Mouse (Mus musculus): Measurements from ENCODE around the gene Rdh11. TPM values are rescaled to one million over a fixed set of nuclear protein-coding genes. Genes with fewer than 3 reads are reported as not detected.

Rdh11 gene
- polyA plus RNA-seq, 1 experiment from 2014 or later: 32.3 TPM

DNA sequence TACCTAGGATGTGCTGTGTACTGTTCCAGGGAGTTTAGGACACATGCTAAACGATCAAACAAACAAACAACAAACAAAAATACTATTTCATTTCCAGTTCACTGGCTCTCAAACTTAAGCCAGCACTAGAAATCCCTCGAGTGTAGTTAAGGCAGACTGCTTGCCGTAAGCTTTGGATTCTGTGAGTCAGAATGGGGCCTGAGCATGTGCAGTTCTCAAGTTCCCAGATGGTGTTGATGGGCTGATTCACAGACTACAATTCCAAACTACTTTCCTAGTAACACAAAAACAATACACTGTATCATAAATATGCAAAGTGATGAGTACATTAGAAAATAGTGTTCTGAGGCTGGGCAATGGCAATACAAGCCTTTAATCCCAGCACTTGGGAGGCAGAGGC, 21.7 kb downstream of the Rdh11 start:
- no peak for DNase-seq (ENCODE audit: low spot score)
- Histone ChIP-seq H3K4me3 (ENCODE audit: low read depth, low read length) (no peak overlapping the region), H3K27ac (replicated peaks; ENCODE audit: low read depth, low read length) (no peak overlapping the region), H3K27me3 (ENCODE audit: control insufficient read depth, insufficient read depth, low read length) (no peaks in the 10 kb centered on the region), H3K9me3 (replicated peaks; ENCODE audit: control insufficient read depth, low read length) (no peaks in the 10 kb centered on the region), H3K9ac (replicated peaks; ENCODE audit: low read length) (no peak overlapping the region), H3K4me1 (ENCODE audit: control insufficient read depth, insufficient read depth, low read length) (peaks cover 2% of the 10 kb centered on the region; the same call in 1 of the 2 replicates), H3K36me3 (replicated peaks; ENCODE audit: control insufficient read depth, insufficient read depth, low read depth, low read length) (no peaks in the 10 kb centered on the region), H3K4me2 (ENCODE audit: low read depth, low read length) (no peak overlapping the region)
- 76% methylated on average over 3 of the region's 3 CpGs for WGBS
- no peak for ATAC-seq (replicated peaks; ENCODE audit: insufficient number of reproducible peaks, low FRiP score, low TSS enrichment, low read depth)

DNA sequence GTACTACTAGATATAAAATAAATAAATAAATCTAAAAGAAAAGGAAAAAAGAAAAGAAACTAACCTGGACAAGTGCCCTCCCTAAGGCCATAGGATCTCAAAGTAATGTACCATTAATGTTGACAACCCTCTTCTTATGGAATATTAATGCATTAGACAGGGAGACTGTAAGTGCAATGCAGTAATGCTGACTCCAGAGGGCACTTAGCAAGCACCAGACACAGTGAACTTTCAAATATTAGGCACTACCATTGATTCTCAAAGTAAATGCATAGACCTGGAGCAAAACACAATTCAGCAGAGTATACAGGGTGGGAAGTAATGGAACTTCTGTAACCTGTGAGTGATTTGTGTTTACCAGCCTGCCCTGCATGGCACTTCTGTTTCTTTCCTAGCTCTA, 22.9 kb downstream of the Rdh11 start:
- Histone ChIP-seq H3K27me3 (ENCODE audit: control insufficient read depth, insufficient read depth, low read length) (no peaks in the 10 kb centered on the region), H3K9ac (replicated peaks; ENCODE audit: low read length) (no peak overlapping the region), H3K4me2 (ENCODE audit: low read depth, low read length) (no peak overlapping the region), H3K36me3 (replicated peaks; ENCODE audit: control insufficient read depth, insufficient read depth, low read depth, low read length) (no peaks in the 10 kb centered on the region; the same call in 1 of the 2 replicates), H3K9me3 (replicated peaks; ENCODE audit: control insufficient read depth, low read length) (no peaks in the 10 kb centered on the region), H3K27ac (replicated peaks; ENCODE audit: low read depth, low read length) (no peak overlapping the region), H3K4me1 (ENCODE audit: control insufficient read depth, insufficient read depth, low read length) (peaks cover 2% of the 10 kb centered on the region; the same call in 1 of the 2 replicates), H3K4me3 (ENCODE audit: low read depth, low read length) (no peak overlapping the region)
- DNase-seq (ENCODE audit: low spot score) (no peak), ATAC-seq (replicated peaks; ENCODE audit: insufficient number of reproducible peaks, low FRiP score, low TSS enrichment, low read depth) (no peak)

DNA sequence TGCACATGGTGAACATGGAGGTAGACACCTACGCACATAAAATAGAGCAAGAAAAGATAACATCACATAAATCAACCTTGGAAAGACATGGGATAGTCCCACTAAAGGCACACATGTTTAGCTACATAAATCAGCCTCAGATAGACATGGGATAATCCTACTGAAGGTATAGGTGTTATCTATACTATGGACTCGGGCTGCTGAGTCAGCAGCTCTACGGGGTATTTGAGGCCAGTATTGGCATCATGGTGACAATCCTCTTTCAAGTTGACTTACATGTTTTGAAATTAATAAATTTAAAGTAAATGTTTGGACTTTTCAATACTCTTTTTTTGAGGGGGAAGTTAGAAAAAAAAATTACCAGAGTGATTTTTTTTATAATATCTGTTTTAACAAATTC, 29.2 kb downstream of the Rdh11 start:
- ATAC-seq (replicated peaks; ENCODE audit: insufficient number of reproducible peaks, low FRiP score, low TSS enrichment, low read depth): no peak
- no peak overlapping the region for H3K9ac ChIP-seq (replicated peaks; ENCODE audit: low read length)
- WGBS: 94% methylated on average over 3 of the region's 3 CpGs
- DNase-seq (ENCODE audit: low spot score): no peak
- H3K4me1 ChIP-seq (ENCODE audit: control insufficient read depth, insufficient read depth, low read length): no peaks in the 10 kb centered on the region
- no peaks in the 10 kb centered on the region for H3K27me3 ChIP-seq (ENCODE audit: control insufficient read depth, insufficient read depth, low read length)
- H3K9me3 ChIP-seq (replicated peaks; ENCODE audit: control insufficient read depth, low read length): no peaks in the 10 kb centered on the region
- H3K36me3 ChIP-seq (replicated peaks; ENCODE audit: control insufficient read depth, insufficient read depth, low read depth, low read length): no peaks in the 10 kb centered on the region; the same call in none of the 2 replicates
- no peak overlapping the region for H3K27ac ChIP-seq (replicated peaks; ENCODE audit: low read depth, low read length)
- no peak overlapping the region for H3K4me2 ChIP-seq (ENCODE audit: low read depth, low read length)
- H3K4me3 ChIP-seq (ENCODE audit: low read depth, low read length): no peak overlapping the region

DNA sequence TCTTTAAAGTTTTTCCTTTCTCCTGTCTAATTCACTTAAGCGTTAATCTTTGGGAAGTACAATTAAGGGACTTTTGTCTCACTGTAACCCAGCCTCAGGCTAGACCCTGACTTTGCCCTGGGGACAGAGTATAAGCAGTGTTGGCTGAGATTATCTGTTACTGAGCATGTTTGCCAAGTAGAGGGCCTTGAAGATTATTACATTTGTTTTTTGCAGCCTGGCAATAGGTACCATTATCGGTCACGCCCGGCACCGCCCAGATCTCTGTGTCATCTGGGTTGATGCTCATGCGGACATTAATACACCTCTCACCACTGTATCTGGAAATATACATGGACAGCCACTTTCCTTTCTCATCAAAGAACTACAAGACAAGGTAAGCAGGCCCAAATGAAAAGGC, 42.4 kb downstream of the Rdh11 start:
- Histone ChIP-seq H3K9ac (replicated peaks; ENCODE audit: low read length) (no peak overlapping the region), H3K27ac (replicated peaks; ENCODE audit: low read depth, low read length) (no peak overlapping the region), H3K4me3 (ENCODE audit: low read depth, low read length) (no peak overlapping the region), H3K9me3 (replicated peaks; ENCODE audit: control insufficient read depth, low read length) (no peaks in the 10 kb centered on the region), H3K4me2 (ENCODE audit: low read depth, low read length) (no peak overlapping the region), H3K4me1 (ENCODE audit: control insufficient read depth, insufficient read depth, low read length) (no peaks in the 10 kb centered on the region), H3K36me3 (replicated peaks; ENCODE audit: control insufficient read depth, insufficient read depth, low read depth, low read length) (no peaks in the 10 kb centered on the region), H3K27me3 (ENCODE audit: control insufficient read depth, insufficient read depth, low read length) (no peaks in the 10 kb centered on the region)
- ATAC-seq (replicated peaks; ENCODE audit: insufficient number of reproducible peaks, low FRiP score, low TSS enrichment, low read depth): no peak
- 92% methylated on average over 6 of the region's 6 CpGs for WGBS
- no peak for DNase-seq (ENCODE audit: low spot score)

DNA sequence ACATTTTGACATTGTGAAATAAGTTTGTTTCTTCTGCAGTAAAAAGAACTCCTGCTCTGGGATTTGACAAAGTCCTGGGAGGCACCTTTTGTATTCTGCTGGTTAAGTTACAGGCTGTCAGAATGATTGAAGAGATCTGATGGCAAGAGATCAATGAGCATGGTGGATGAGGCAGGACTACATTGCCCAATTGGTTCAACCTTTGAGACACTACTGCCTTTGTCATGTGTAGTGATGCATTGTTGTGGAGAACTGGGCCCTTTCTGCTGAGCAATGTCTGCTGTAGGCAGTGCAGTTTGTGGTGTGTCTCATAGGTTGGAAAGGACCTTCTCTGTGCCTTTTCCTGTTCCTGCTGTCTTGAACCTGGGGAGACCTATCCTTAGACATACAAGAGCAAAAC, 50.7 kb downstream of the Rdh11 start:
- H3K4me2 ChIP-seq (ENCODE audit: low read depth, low read length): no peak overlapping the region
- H3K36me3 ChIP-seq (replicated peaks; ENCODE audit: control insufficient read depth, insufficient read depth, low read depth, low read length): no peaks in the 10 kb centered on the region
- H3K9ac ChIP-seq (replicated peaks; ENCODE audit: low read length): no peak overlapping the region
- H3K27me3 ChIP-seq (ENCODE audit: control insufficient read depth, insufficient read depth, low read length): no peaks in the 10 kb centered on the region
- H3K4me1 ChIP-seq (ENCODE audit: control insufficient read depth, insufficient read depth, low read length): no peaks in the 10 kb centered on the region
- H3K4me3 ChIP-seq (ENCODE audit: low read depth, low read length): no peak overlapping the region
- DNase-seq (ENCODE audit: low spot score) (no peak), ATAC-seq (replicated peaks; ENCODE audit: insufficient number of reproducible peaks, low FRiP score, low TSS enrichment, low read depth) (no peak)
- H3K9me3 ChIP-seq (replicated peaks; ENCODE audit: control insufficient read depth, low read length): no peaks in the 10 kb centered on the region
- no peak overlapping the region for H3K27ac ChIP-seq (replicated peaks; ENCODE audit: low read depth, low read length)

DNA sequence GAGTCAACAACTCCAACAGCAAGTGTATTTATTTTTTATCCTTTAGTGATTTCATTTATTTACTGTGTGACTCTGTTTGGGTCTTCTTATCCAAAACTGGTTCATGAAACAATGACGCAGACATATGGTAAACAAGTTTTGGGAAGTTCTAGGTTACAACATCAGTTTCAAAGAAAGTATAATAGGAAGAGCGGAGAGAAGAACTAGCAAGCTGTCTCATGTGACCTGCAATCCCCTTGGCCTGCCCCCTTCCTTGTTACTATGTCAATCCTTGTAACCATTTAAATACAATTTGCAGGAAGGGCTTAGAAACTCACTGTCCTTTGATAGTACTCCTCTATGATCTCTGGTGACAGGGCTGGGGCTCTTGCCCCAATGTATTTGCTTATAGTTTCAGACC, 51.3 kb downstream of the Rdh11 start:
- ATAC-seq (replicated peaks; ENCODE audit: insufficient number of reproducible peaks, low FRiP score, low TSS enrichment, low read depth) (no peak), DNase-seq (ENCODE audit: low spot score) (no peak)
- Histone ChIP-seq H3K4me2 (ENCODE audit: low read depth, low read length) (no peak overlapping the region), H3K9me3 (replicated peaks; ENCODE audit: control insufficient read depth, low read length) (no peaks in the 10 kb centered on the region), H3K9ac (replicated peaks; ENCODE audit: low read length) (no peak overlapping the region), H3K4me3 (ENCODE audit: low read depth, low read length) (no peak overlapping the region), H3K27me3 (ENCODE audit: control insufficient read depth, insufficient read depth, low read length) (no peaks in the 10 kb centered on the region), H3K36me3 (replicated peaks; ENCODE audit: control insufficient read depth, insufficient read depth, low read depth, low read length) (no peaks in the 10 kb centered on the region), H3K27ac (replicated peaks; ENCODE audit: low read depth, low read length) (no peak overlapping the region), H3K4me1 (ENCODE audit: control insufficient read depth, insufficient read depth, low read length) (no peaks in the 10 kb centered on the region)
- 89% methylated on average over 2 of the region's 2 CpGs for WGBS

DNA sequence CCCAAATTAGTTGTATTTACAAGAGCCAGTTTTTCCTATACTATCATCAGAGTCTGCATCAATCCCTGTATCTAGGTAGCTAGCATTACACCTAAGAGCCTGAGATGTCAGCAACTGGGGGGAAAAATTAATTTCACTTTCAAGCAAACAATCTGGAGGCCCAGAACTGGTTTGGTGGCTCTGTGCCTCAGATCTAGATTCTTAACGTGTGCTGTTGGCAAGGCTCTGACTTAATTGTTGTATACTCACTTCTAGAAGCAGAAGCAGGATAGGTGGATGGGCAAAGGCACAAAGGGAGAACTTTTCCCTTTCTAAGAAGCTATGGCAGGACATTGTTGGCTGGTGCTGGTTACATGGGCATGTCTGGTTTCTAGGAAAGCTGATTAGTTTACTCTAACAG, 52.7 kb downstream of the Rdh11 start:
- H3K36me3 ChIP-seq (replicated peaks; ENCODE audit: control insufficient read depth, insufficient read depth, low read depth, low read length): no peaks in the 10 kb centered on the region
- no peaks in the 10 kb centered on the region for H3K27me3 ChIP-seq (ENCODE audit: control insufficient read depth, insufficient read depth, low read length)
- 56% methylated on average over 1 of the region's 1 CpGs for WGBS
- H3K9ac ChIP-seq (replicated peaks; ENCODE audit: low read length): no peak overlapping the region
- DNase-seq (ENCODE audit: low spot score): no peak
- ATAC-seq (replicated peaks; ENCODE audit: insufficient number of reproducible peaks, low FRiP score, low TSS enrichment, low read depth): no peak
- H3K4me1 ChIP-seq (ENCODE audit: control insufficient read depth, insufficient read depth, low read length): no peaks in the 10 kb centered on the region
- no peak overlapping the region for H3K27ac ChIP-seq (replicated peaks; ENCODE audit: low read depth, low read length)
- H3K4me3 ChIP-seq (ENCODE audit: low read depth, low read length): no peak overlapping the region
- H3K9me3 ChIP-seq (replicated peaks; ENCODE audit: control insufficient read depth, low read length): no peaks in the 10 kb centered on the region
- H3K4me2 ChIP-seq (ENCODE audit: low read depth, low read length): no peak overlapping the region

DNA sequence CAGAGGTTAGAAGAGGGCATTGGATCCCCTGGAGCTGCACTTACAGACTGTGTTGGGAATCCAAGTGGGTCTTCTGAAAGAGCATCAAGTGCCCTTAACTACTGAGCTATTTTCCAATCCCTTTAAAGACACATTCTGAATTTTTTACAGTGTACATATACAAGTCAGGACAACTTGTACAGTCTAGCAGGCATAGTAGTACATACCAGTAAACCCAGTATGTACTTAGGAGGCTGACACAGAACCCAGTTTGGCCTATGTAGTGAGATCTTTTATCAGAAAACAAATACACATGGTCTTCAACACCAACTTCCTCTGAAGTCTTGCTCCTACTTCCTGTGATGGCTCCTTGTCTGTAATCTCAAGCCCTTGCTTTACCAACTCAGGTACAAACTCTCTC, 53.1 kb downstream of the Rdh11 start:
- Histone ChIP-seq H3K36me3 (replicated peaks; ENCODE audit: control insufficient read depth, insufficient read depth, low read depth, low read length) (no peaks in the 10 kb centered on the region), H3K4me1 (ENCODE audit: control insufficient read depth, insufficient read depth, low read length) (no peaks in the 10 kb centered on the region), H3K27me3 (ENCODE audit: control insufficient read depth, insufficient read depth, low read length) (no peaks in the 10 kb centered on the region), H3K9me3 (replicated peaks; ENCODE audit: control insufficient read depth, low read length) (no peaks in the 10 kb centered on the region), H3K4me3 (ENCODE audit: low read depth, low read length) (no peak overlapping the region), H3K9ac (replicated peaks; ENCODE audit: low read length) (no peak overlapping the region), H3K4me2 (ENCODE audit: low read depth, low read length) (no peak overlapping the region), H3K27ac (replicated peaks; ENCODE audit: low read depth, low read length) (no peak overlapping the region)
- ATAC-seq (replicated peaks; ENCODE audit: insufficient number of reproducible peaks, low FRiP score, low TSS enrichment, low read depth): no peak
- no peak for DNase-seq (ENCODE audit: low spot score)

DNA sequence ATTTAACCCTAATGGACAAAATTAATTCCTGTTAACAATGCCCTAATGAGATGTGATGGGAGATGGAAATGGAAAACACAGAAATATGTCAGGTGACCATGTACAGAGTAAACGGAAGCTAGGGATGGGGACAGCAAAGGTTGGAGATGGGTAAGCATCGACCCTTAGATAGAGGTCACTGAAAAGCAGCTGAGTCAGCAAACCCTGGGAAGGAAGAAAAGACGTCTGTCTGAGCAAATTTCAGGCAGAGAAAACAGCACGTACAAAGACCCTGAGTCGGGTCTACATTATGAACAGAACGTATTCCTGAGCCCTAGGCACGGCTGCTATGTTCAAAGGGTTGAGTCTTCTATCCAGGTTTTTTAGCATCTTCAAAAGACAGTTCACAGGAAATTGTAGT, 55.1 kb downstream of the Rdh11 start:
- WGBS: 51% methylated on average over 7 of the region's 7 CpGs
- Histone ChIP-seq H3K9ac (replicated peaks; ENCODE audit: low read length) (no peak overlapping the region), H3K4me1 (ENCODE audit: control insufficient read depth, insufficient read depth, low read length) (no peaks in the 10 kb centered on the region), H3K36me3 (replicated peaks; ENCODE audit: control insufficient read depth, insufficient read depth, low read depth, low read length) (no peaks in the 10 kb centered on the region), H3K27me3 (ENCODE audit: control insufficient read depth, insufficient read depth, low read length) (peaks cover 1% of the 10 kb centered on the region), H3K4me2 (ENCODE audit: low read depth, low read length) (no peak overlapping the region), H3K4me3 (ENCODE audit: low read depth, low read length) (no peak overlapping the region), H3K9me3 (replicated peaks; ENCODE audit: control insufficient read depth, low read length) (no peaks in the 10 kb centered on the region), H3K27ac (replicated peaks; ENCODE audit: low read depth, low read length) (no peak overlapping the region)
- DNase-seq (ENCODE audit: low spot score): no peak
- no peak for ATAC-seq (replicated peaks; ENCODE audit: insufficient number of reproducible peaks, low FRiP score, low TSS enrichment, low read depth)
